Mouse (Mus musculus) limb, embryonic 10.5 days (tissue): ENCODE results near the gene Ap1m1. TPM values are rescaled to one million over a fixed set of nuclear protein-coding genes. Genes with fewer than 3 reads are reported as not detected.

Experiments
- DNase-seq: peaks from one replicate; pipeline ENCODE4 v3.0.0-alpha.2; 2017; ENCODE audit warnings: low spot score
- H3K27ac ChIP-seq: fragments of 300-500 bp; sonication (generic); 2 replicates; pipeline ENCODE4 v1.5.1; 2016; ENCODE audit warnings: mild to moderate bottlenecking
- H3K27me3 ChIP-seq: fragments of 300-500 bp; sonication (generic); 2 replicates; pipeline ENCODE4 v1.6.1; 2016; ENCODE audit warnings: low read depth, mild to moderate bottlenecking; ENCODE audit not compliant: poor library complexity, severe bottlenecking
- H3K36me3 ChIP-seq: fragments of 300-500 bp; sonication (generic); 2 replicates; pipeline ENCODE4 v1.6.1; 2016; ENCODE audit warnings: mild to moderate bottlenecking, moderate library complexity
- H3K4me1 ChIP-seq: fragments of 300-500 bp; sonication (generic); 2 replicates; pipeline ENCODE4 v1.6.1; 2016
- H3K4me3 ChIP-seq: fragments of 300-500 bp; sonication (generic); 2 replicates; pipeline ENCODE4 v1.5.1; 2016; ENCODE audit warnings: mild to moderate bottlenecking, moderate library complexity
- H3K9me3 ChIP-seq: fragments of 300-500 bp; sonication (generic); replicated peaks from 2 replicates; pipeline ENCODE4 v1.6.1; 2016; ENCODE audit warnings: mild to moderate bottlenecking
- WGBS: fragments of 180-500 bp; shearing (Covaris S2); methylation state at CpG from one replicate; pipeline ENCODE4 v1.1.7; 2016; 5-methylcytosine and 5-hydroxymethylcytosine counted together
- polyA plus RNA-seq: library from polyadenylated mRNA; unstranded; fragments of >200 nt; fragmentation: Nextera tagmentation; extraction: Ambion mirVana; gene quantifications from 2 replicates; pipeline ENCODE4 v1.2.1, GENCODE M21; 2016

The Ap1m1 gene
- polyA plus RNA-seq, 1 experiment from 2014 or later, result 144 TPM

DNA sequence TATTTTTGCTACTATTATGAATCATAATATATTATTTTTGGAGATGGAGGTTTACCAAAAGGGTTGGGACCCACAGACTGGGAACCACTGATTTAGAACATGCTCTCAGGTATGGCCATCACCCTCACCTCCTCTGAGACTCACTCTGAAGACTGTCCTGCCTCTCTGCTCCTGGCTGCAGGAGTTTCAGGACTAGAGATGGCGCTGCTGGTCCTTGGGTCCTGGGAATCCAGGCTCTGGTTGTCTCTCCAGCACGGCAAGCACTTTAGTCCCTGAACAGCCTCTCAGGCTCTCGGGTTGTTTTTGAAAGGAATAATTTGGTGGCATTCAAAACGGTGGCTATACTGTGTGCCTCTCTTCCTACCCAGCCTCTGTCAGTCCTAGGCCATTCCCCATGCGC lies 22.1 kb downstream of the Ap1m1 start:
- H3K4me3 ChIP-seq, result no peak overlapping the region
- no peaks in the 10 kb centered on the region for H3K27me3 ChIP-seq
- H3K36me3 ChIP-seq, result peaks cover 2% of the 10 kb centered on the region
- 54% methylated on average over 5 of the region's 5 CpGs for WGBS
- H3K27ac ChIP-seq, result no peak overlapping the region
- H3K9me3 ChIP-seq, result no peaks in the 10 kb centered on the region
- H3K4me1 ChIP-seq, result no peaks in the 10 kb centered on the region
- no peak for DNase-seq

DNA sequence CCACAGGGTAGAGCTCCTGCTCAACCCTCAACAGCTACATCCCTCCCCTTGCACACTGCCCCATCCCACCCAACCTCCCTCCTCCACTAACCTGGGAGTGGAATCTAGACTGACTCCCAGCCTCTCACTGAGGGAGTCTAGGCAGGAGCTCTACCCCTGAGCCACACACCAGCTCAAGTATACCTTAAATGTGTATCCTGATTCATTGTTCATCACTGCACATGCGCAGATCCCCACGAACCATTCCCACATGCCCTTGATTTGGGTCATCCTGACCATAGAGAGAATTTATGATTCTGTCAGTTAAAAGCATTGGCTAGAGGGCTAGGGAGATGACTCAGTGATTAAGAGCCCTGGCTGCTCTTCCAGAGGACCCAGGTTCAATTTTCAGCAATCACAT lies 22.9 kb downstream of the Ap1m1 start:
- no peak overlapping the region for H3K4me3 ChIP-seq
- H3K9me3 ChIP-seq, result no peaks in the 10 kb centered on the region
- no peaks in the 10 kb centered on the region for H3K36me3 ChIP-seq
- WGBS, result 84% methylated on average over 2 of the region's 2 CpGs
- no peak for DNase-seq
- H3K27ac ChIP-seq, result no peak overlapping the region
- H3K27me3 ChIP-seq, result no peaks in the 10 kb centered on the region
- H3K4me1 ChIP-seq, result no peaks in the 10 kb centered on the region

DNA sequence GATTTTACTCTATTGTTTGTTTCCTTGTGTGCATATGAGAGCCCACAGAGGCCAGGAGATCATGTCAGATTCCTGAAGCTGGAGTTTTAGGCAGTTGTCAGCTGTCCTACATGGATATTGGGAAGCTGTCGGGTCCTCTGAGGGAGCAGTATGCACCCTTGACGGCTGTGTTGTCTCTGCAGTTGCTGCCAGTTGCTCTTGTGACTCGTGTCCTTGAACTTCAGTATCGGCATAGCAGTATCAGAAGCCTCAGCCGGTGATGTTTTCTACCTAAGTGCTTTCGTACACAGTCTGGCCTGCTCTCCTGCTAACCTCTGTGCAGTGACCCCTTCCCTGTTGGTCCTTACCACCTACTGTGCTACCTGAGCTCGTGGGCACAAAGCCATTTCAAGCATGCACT lies 23.6 kb downstream of the Ap1m1 start:
- H3K9me3 ChIP-seq, result no peaks in the 10 kb centered on the region
- WGBS, result 80% methylated on average over 7 of the region's 7 CpGs

DNA sequence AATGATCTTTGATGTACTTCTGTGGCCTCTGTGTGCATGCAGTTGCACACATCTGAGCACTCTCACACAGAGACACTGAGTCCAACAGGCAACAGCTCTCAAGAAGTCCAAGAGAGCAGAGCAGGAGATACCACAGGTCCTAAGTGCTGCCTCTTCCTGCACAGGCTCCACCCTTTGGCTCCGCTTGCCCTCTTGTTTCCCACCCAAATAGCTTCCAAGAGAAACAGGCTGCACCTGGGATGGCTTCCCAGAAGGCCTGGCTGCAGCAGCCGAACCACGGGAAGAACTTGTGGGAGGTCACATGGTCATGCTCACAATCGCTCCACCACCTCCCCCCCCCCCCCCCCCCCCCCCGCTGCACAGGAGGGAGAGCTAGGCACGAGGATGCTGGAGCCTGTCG lies 25.5 kb downstream of the Ap1m1 start:
- Histone ChIP-seq H3K4me3 (no peak overlapping the region), H3K27me3 (no peaks in the 10 kb centered on the region), H3K9me3 (no peaks in the 10 kb centered on the region), H3K4me1 (no peaks in the 10 kb centered on the region), H3K36me3 (no peaks in the 10 kb centered on the region), H3K27ac (no peak overlapping the region)
- 67% methylated on average over 6 of the region's 7 CpGs for WGBS
- DNase-seq, result no peak

More for the DNA sequence above, 23.6 kb downstream of the Ap1m1 start:
- H3K27me3 ChIP-seq, result no peaks in the 10 kb centered on the region
- no peak overlapping the region for H3K4me3 ChIP-seq
- DNase-seq, result no peak
- H3K36me3 ChIP-seq, result no peaks in the 10 kb centered on the region
- no peaks in the 10 kb centered on the region for H3K4me1 ChIP-seq
- H3K27ac ChIP-seq, result no peak overlapping the region

DNA sequence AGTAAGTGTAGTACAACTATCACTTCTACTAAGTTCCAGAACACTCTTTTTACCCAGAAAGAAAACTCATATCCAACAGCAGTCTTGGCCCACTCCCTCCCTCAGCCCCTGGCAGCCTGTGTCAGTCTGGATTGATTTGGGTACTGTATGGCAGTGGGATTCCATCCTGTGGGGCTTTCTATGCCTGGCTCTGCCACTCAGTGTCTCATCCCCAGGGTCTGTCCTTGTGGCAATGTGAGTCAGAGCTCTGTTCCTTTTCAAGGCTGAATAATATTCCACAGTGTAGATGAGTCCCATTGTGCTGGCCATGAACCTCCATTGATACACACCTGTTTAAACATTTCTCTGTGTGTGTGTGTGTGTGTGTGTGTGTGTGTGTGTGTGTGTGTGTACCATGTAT lies 26.9 kb downstream of the Ap1m1 start:
- Histone ChIP-seq H3K4me1 (no peaks in the 10 kb centered on the region), H3K27ac (no peak overlapping the region), H3K9me3 (no peaks in the 10 kb centered on the region), H3K36me3 (no peaks in the 10 kb centered on the region), H3K4me3 (no peak overlapping the region), H3K27me3 (no peaks in the 10 kb centered on the region)
- DNase-seq, result no peak

DNA sequence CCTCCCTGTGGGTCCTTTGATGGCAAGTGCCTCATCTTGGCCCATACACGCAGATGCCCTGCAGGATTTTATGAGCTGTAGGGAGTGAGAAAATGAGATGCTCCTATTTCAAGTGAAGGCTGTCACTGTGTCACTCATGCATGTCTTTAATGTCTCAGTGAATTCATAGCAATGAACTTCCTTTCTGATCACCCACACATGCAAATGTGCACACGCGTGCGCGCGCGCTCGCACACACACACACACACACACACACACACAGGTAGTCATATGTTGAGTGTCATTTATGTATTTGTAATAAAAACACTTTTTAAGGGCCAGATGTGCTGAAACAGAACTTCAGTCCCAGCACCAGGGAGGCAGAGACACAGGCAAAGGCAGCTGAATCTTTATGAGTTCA lies 27.3 kb downstream of the Ap1m1 start:
- 98% methylated on average over 8 of the region's 8 CpGs for WGBS
- no peaks in the 10 kb centered on the region for H3K4me1 ChIP-seq
- no peak for DNase-seq
- no peak overlapping the region for H3K4me3 ChIP-seq
- no peak overlapping the region for H3K27ac ChIP-seq
- H3K27me3 ChIP-seq, result no peaks in the 10 kb centered on the region
- H3K9me3 ChIP-seq, result no peaks in the 10 kb centered on the region
- H3K36me3 ChIP-seq, result no peaks in the 10 kb centered on the region

DNA sequence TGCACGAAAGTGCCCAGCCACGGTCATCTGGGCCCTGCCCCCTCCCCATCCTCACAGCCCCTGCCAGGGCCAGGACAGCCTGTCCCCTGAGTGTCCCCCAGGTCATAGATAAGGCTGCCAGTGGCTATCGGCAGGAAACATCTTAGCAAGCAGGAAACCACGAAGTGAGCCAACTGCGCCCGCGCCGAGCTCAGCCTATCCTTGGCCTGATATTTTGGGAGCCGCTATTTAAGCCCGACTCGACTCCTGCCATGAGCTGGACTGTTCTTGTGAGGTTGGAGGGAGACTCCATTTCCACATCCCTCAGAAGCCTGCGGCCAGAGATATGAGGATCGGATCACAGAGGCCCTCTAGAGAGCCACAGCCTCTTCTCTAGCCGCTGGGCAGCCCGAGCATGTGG lies 28.5 kb downstream of the Ap1m1 start:
- no peak for DNase-seq

DNA sequence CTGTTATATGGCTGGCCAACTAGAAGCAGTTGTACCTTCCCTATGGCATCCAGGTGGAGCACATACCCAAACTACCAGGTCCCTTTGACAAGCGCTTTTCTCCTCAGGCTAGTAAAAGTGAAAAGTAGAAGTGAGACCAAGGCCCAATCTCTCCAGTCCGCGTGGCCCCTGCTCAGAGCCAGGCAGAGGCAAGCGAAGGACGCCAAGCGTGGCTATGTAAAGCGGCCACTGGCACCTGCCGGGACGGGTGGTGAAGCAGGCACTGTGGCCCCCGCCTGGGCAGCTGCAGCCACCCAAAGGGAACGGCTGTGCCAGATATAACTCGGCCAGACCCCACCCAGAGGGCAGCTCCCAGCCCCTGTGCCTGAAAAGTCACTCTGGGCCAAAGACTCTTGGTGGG lies 30.8 kb downstream of the Ap1m1 start:
- no peak for DNase-seq
- no peaks in the 10 kb centered on the region for H3K36me3 ChIP-seq
- no peak overlapping the region for H3K27ac ChIP-seq
- 90% methylated on average over 12 of the region's 12 CpGs for WGBS
- H3K9me3 ChIP-seq, result no peaks in the 10 kb centered on the region
- no peaks in the 10 kb centered on the region for H3K4me1 ChIP-seq
- H3K27me3 ChIP-seq, result no peaks in the 10 kb centered on the region
- no peak overlapping the region for H3K4me3 ChIP-seq

More for the DNA sequence above, 28.5 kb downstream of the Ap1m1 start:
- Histone ChIP-seq H3K4me1 (no peaks in the 10 kb centered on the region), H3K36me3 (no peaks in the 10 kb centered on the region), H3K9me3 (no peaks in the 10 kb centered on the region), H3K27ac (peak overlapping the region; percentile 22; the same call in 1 of the 2 replicates), H3K4me3 (no peak overlapping the region), H3K27me3 (no peaks in the 10 kb centered on the region)
- WGBS, result 88% methylated on average over 15 of the region's 15 CpGs

DNA sequence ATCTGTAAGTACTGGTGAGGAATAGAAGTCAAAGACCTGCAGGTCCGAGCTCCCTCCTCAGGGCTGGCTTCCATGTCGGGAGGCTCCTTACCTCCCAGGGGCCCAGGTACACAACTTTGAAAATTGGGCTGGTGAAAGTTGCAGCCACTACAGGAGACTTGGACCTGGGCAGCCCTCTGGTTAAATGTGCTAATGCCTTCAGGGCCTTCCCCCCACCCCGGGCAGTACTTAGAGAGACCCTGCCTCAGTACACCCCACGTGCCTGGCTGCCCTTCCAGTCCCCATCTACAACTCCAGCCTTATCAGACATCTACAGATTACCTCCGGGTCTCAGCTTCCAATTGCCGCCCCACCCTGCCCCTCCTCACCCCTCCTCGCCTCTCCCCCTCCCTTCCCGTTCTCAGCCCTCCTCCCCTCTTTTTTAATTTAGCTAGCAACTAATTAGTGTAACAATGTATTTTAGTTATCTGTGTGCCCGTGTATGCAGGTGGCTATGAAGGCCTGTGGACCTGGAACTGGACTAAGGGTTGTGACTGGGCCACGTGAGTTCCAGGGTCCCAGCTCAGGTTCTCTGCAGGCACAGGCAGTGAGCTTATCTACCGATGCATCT lies 31.3 kb downstream of the Ap1m1 start:
- Histone ChIP-seq H3K9me3 (no peaks in the 10 kb centered on the region), H3K27me3 (no peaks in the 10 kb centered on the region), H3K4me1 (no peaks in the 10 kb centered on the region), H3K4me3 (no peak overlapping the region), H3K27ac (no peak overlapping the region), H3K36me3 (no peaks in the 10 kb centered on the region)
- 79% methylated on average over 11 of the region's 11 CpGs for WGBS
- DNase-seq, result no peak

DNA sequence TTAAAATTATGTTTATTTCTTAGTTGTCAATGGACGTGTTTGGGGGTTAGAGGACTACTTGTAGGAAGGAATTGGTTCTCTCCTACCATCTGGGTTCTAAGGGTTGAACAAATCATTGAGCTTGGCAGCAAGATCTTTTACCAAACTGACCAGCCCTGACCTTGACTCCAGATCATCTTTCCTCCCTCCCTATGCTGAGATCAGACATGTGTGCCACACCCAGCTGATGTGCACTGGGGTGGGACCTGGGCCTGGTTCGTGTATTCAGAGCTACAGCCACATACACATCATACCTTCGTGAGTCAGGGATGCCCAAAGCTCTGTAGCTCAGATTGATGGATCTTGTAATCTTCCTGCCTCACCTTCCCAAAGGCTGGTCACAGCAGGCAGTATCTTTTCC lies 31.9 kb downstream of the Ap1m1 start:
- Histone ChIP-seq H3K4me1 (no peaks in the 10 kb centered on the region), H3K4me3 (no peak overlapping the region), H3K36me3 (no peaks in the 10 kb centered on the region), H3K9me3 (no peaks in the 10 kb centered on the region), H3K27me3 (no peaks in the 10 kb centered on the region), H3K27ac (no peak overlapping the region)
- no peak for DNase-seq
- WGBS, result 82% methylated on average over 3 of the region's 3 CpGs

DNA sequence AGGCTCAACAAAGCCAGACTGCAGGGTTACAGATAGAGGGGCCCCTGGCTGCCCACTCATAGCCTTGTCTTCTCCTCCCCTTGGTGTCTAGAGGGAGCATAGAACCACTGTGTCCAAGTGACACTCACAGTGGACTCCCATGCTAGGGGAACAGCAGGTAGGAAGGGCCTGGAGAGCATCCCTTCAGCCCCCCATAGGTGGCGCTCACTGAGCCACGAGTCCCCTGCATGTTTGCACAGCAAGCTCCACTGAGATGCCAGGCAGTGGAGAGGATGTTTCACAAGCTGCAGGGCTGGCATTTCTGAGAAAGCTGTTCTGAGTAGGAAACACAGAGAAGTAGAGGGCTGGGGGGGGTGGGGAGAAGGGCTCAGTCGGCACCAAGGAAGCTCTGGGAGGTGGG lies 32.5 kb downstream of the Ap1m1 start:
- Histone ChIP-seq H3K36me3 (no peaks in the 10 kb centered on the region), H3K27me3 (no peaks in the 10 kb centered on the region), H3K9me3 (no peaks in the 10 kb centered on the region), H3K4me3 (no peak overlapping the region), H3K27ac (no peak overlapping the region), H3K4me1 (no peaks in the 10 kb centered on the region)
- peak; percentile 54 for DNase-seq
- 31% methylated on average over 3 of the region's 3 CpGs for WGBS

DNA sequence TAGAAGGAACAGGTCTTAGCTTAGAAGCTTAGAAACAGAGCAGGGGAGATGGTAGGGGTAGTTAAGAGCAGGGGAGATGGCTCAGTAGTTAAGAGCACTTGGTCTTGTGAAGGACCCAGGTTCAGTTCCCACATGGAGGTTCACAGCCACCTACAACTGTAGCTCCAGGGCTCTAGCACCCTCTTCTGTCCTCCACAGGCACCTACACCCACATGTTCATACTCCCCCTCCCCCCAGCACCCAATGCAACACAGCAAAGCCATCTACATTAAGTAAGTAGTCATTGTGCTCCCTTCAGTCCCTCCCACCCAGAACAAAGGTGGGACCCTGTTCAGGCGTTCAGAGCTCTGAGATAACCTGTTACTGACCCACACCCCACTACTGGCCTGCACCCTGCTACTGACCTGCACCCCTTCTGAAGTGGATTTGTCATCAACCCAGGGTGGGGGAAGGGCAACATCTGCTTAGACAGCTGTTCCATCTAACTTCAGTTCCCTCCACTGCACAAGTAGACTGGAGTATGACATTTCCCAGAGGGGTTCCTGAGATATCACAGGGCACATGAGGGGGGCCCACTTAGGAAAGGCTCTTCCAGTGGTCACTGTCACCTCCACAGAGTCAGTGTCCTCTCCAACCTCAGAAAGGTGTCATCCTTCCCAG lies 33.4 kb downstream of the Ap1m1 start:
- Histone ChIP-seq H3K4me3 (no peak overlapping the region), H3K36me3 (no peaks in the 10 kb centered on the region), H3K27me3 (no peaks in the 10 kb centered on the region), H3K27ac (no peak overlapping the region), H3K4me1 (no peaks in the 10 kb centered on the region), H3K9me3 (no peaks in the 10 kb centered on the region)
- no peak for DNase-seq
- 93% methylated on average over 1 of the region's 1 CpGs for WGBS

DNA sequence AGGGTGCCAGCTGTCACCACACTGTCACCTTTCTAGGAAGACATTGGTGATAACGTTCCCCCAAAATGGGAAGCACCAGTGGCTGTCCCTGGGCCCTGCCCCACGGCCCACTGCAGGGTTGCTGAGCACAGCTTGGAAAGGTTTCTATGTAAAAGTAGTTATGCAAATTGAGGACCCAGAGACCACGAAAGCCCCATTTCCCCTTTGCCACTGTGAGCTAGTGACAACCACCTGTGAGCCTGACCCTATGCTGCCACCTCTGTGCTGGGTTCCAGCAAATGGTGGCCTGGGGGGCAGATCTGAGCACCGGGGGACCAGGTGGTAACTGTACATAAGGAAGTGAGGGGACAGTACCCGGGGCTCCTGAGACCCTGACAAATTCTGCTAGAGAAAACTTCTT lies 34.0 kb downstream of the Ap1m1 start:
- no peaks in the 10 kb centered on the region for H3K36me3 ChIP-seq
- DNase-seq, result no peak
- H3K4me1 ChIP-seq, result no peaks in the 10 kb centered on the region
- no peaks in the 10 kb centered on the region for H3K9me3 ChIP-seq
- H3K4me3 ChIP-seq, result no peak overlapping the region
- H3K27me3 ChIP-seq, result no peaks in the 10 kb centered on the region
- H3K27ac ChIP-seq, result no peak overlapping the region
- WGBS, result 67% methylated on average over 5 of the region's 5 CpGs

DNA sequence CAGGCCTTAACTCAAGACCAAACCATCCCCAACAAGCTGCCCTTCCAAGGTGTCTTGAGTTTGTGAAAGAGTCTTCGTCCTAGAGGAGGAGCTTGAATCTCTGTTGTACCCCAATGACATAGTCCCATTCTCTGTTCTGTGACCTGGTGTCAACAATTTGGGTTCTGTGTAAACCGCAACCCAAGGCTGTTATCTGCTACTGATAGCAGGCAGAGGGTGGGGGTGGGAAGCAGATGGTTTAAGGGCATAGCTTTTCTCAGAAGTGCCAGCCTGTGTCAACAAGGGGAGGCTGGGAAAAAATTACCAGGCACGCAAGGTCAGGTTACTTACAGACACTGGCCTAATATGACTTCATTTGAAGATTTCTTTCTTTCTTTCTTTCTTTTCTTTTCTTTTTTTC lies 37.4 kb downstream of the Ap1m1 start:
- WGBS, result 73% methylated on average over 3 of the region's 3 CpGs
- Histone ChIP-seq H3K27ac (no peak overlapping the region), H3K36me3 (no peaks in the 10 kb centered on the region), H3K27me3 (no peaks in the 10 kb centered on the region), H3K4me1 (no peaks in the 10 kb centered on the region; the same call in 1 of the 2 replicates), H3K9me3 (no peaks in the 10 kb centered on the region), H3K4me3 (no peak overlapping the region)
- DNase-seq, result no peak
